Mouse (Mus musculus) midbrain, embryonic 14.5 days (tissue): ENCODE measurements at regions not wholly inside any gene's neighbourhood (a gene's known extent, or its start where the extent isn't known, plus 50 kb on each side); places are given as distances from the start of the nearest gene placed in this dataset.
A peak's percentile ranks its signal among the peaks of the same experiment; 100 is the strongest.

ENCODE experiments used
- ATAC-seq: fragments of 200-750 bp; cut with Nextera tagmentation; 2 replicates; pipeline ENCODE4 v1.8.0; 2017; ENCODE audit warnings: moderate number of reproducible peaks, moderate library complexity; ENCODE audit not compliant: low FRiP score, low TSS enrichment
- DNase-seq: peaks from one replicate; pipeline ENCODE4 v3.0.0-alpha.2; 2015
- H3K27ac ChIP-seq: fragments of 300-500 bp; sonication (generic); replicated peaks from 2 replicates; pipeline ENCODE4 v1.5.1; 2014; ENCODE audit warnings: mild to moderate bottlenecking, low read depth, low read length, moderate library complexity
- H3K27me3 ChIP-seq: fragments of 300-500 bp; sonication (generic); 2 replicates; pipeline ENCODE4 v1.6.1; 2014; ENCODE audit warnings: low read length, control low read depth, mixed read lengths; ENCODE audit not compliant: control insufficient read depth, insufficient read depth
- H3K36me3 ChIP-seq: fragments of 300-500 bp; sonication (generic); 2 replicates; pipeline ENCODE4 v1.6.1; 2014; ENCODE audit warnings: low read length, control low read depth; ENCODE audit not compliant: control insufficient read depth, insufficient read depth
- H3K4me1 ChIP-seq: fragments of 300-500 bp; sonication (generic); 2 replicates; pipeline ENCODE4 v1.6.1; 2014; ENCODE audit warnings: mild to moderate bottlenecking, antibody characterized with exemption, low read length, control low read depth; ENCODE audit not compliant: control insufficient read depth, insufficient read depth
- H3K4me2 ChIP-seq: fragments of 300-500 bp; sonication (generic); 2 replicates; pipeline ENCODE4 v1.6.1; 2014; ENCODE audit warnings: mild to moderate bottlenecking, low read length, moderate library complexity
- H3K4me3 ChIP-seq: fragments of 300-500 bp; sonication (generic); replicated peaks from 2 replicates; pipeline ENCODE4 v1.5.1; 2014; ENCODE audit warnings: low read depth, low read length
- H3K9ac ChIP-seq: fragments of 300-500 bp; sonication (generic); replicated peaks from 2 replicates; pipeline ENCODE4 v1.6.1; 2014; ENCODE audit warnings: mild to moderate bottlenecking, low read length, moderate library complexity
- H3K9me3 ChIP-seq: fragments of 300-500 bp; sonication (generic); 2 replicates; pipeline ENCODE4 v1.6.1; 2016; ENCODE audit warnings: low read length, control low read depth, mixed read lengths; ENCODE audit not compliant: control insufficient read depth
- WGBS: fragments of 180-500 bp; shearing (Covaris S2); extraction: QIAGEN DNeasy Blood & Tissue Kit; methylation state at CpG from one replicate; pipeline ENCODE4 v1.1.7; 2014; 5-methylcytosine and 5-hydroxymethylcytosine counted together

DNA sequence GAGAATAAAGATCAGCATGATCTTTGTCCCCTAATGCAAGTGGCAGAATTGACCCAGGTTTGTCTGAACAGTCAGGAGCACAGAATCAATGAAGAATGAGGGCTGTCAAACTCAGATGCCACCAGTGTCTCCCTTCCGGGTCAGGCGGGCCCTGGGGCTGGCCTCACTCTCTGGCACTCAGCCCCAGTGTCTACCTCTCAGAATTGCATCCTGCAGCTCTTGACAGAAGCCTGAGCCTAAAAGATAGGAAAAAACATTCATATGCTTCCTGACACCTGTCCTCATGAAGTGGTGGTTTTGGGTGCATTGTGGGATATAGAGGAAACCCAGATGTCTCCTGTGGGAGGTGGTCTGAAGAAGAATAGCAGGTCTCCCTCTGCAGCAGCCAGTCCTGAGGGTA is 107.9 kb upstream of the Sfswap start:
- WGBS = 78% methylated on average over 2 of the region's 2 CpGs
- no peaks in the 10 kb centered on the region for H3K36me3 ChIP-seq
- no peak overlapping the region for H3K9ac ChIP-seq
- H3K4me2 ChIP-seq = no peak overlapping the region
- H3K4me3 ChIP-seq = no peak overlapping the region
- H3K4me1 ChIP-seq = no peaks in the 10 kb centered on the region
- DNase-seq = no peak
- H3K9me3 ChIP-seq = no peaks in the 10 kb centered on the region
- no peak for ATAC-seq
- H3K27ac ChIP-seq = no peak overlapping the region
- no peaks in the 10 kb centered on the region for H3K27me3 ChIP-seq

DNA sequence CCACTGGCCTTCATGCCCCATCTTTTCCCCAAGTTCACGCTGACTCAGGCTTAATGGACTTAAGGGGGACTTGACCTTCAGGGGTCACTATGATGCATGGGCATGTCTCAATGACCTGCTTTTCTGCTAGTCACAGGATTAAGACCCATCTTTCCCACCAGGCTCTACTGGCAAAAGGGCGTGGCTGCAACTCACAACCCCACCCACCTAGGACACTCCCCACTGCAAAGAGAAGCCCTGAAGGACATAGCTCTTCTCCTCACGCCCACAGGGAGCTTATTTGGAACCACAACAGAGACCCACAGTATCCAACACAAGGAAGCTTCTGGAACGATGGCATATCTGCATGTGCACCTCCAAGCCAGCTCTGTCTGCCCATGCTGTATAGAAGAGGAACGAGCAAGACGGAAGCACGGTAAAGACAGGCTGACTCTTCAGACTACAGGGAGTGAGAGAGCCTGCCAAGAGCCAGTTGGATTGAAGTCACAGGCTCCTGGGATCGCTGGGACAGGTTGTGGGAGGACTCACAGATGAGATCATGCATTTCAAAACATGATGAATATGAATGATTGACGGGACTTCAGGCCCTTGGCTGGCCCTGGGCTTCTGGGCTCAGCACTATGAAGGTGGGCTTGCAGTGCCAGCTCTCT is 107.3 kb upstream of the Sfswap start:
- Histone ChIP-seq H3K9me3 (no peaks in the 10 kb centered on the region), H3K4me3 (no peak overlapping the region), H3K36me3 (no peaks in the 10 kb centered on the region), H3K4me2 (no peak overlapping the region), H3K9ac (no peak overlapping the region), H3K27ac (no peak overlapping the region), H3K4me1 (no peaks in the 10 kb centered on the region), H3K27me3 (no peaks in the 10 kb centered on the region)
- WGBS = 74% methylated on average over 9 of the region's 9 CpGs
- DNase-seq = no peak
- ATAC-seq = no peak

DNA sequence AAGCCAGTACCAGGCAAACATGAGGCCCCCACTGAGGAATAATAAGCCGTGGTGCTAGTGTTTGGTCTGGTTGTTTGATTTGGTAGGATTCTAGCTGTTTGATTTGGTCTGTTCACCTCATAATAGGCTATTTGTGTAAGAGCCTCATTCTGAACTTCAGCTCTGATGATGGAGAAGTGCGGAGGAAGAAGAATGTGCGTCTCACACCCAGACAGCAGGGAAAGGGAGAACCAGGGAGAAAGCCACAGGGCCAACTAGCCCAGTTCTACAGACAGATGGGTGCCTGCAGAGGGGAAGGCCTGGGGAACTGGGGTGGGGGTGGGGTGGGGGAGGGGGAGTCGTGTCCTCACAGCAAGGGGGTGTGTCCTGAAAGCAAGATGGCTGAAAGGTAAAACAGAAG is 106.6 kb upstream of the Sfswap start:
- H3K9me3 ChIP-seq = no peaks in the 10 kb centered on the region
- ATAC-seq (no peak), DNase-seq (no peak)
- H3K36me3 ChIP-seq = no peaks in the 10 kb centered on the region
- no peak overlapping the region for H3K9ac ChIP-seq
- H3K27me3 ChIP-seq = no peaks in the 10 kb centered on the region
- WGBS = 59% methylated on average over 4 of the region's 4 CpGs
- H3K4me1 ChIP-seq = no peaks in the 10 kb centered on the region
- H3K4me2 ChIP-seq = no peak overlapping the region
- no peak overlapping the region for H3K4me3 ChIP-seq
- no peak overlapping the region for H3K27ac ChIP-seq

DNA sequence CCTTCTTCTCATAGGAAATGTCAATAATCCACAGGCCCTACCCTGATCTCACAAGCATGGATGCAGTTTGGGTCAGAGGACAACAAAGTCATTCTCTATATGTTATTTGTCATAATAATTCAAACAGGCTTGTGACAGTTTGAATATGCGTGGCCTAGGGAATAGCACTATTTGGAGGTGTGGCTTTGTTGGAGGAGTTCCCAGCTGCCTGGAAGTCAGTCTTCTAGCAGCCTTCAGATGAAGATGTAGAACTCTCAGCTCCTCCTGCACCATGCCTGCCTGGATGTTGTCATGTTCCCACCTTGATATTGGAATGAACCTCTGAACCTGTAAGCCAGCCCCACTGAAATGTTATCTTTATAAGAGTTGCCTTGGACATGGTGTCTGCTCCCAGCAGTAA is 103.7 kb upstream of the Sfswap start:
- Histone ChIP-seq H3K27ac (no peak overlapping the region), H3K9me3 (no peaks in the 10 kb centered on the region), H3K36me3 (no peaks in the 10 kb centered on the region), H3K27me3 (no peaks in the 10 kb centered on the region), H3K4me3 (no peak overlapping the region), H3K4me2 (no peak overlapping the region), H3K4me1 (no peaks in the 10 kb centered on the region), H3K9ac (no peak overlapping the region)
- 93% methylated on average over 1 of the region's 1 CpGs for WGBS
- no peak for ATAC-seq
- no peak for DNase-seq

DNA sequence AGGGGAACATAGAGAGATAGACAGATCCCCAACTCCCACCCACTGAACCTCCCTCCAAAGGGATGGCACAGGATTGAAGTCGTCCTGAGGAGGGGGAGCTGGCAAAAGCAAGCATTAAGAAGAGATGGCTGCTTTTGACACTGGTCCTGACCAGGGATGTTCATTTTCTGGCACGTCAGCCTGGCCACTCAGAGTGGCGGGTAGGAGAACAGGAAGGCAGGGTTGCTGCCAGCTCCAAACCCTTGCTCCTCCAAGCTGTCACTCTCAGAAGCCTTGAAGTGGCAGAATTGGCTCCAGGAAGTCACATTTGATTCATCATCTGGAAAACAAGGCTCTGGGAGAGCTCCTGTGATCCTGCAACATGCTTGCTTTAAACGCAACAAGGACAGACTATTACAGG is 94.8 kb upstream of the Sfswap start:
- H3K4me1 ChIP-seq = no peaks in the 10 kb centered on the region
- no peak overlapping the region for H3K27ac ChIP-seq
- no peak overlapping the region for H3K9ac ChIP-seq
- no peaks in the 10 kb centered on the region for H3K27me3 ChIP-seq
- H3K9me3 ChIP-seq = no peaks in the 10 kb centered on the region
- H3K4me2 ChIP-seq = no peak overlapping the region
- H3K36me3 ChIP-seq = no peaks in the 10 kb centered on the region
- WGBS = 74% methylated on average over 4 of the region's 4 CpGs
- no peak overlapping the region for H3K4me3 ChIP-seq
- ATAC-seq (no peak), DNase-seq (no peak)

DNA sequence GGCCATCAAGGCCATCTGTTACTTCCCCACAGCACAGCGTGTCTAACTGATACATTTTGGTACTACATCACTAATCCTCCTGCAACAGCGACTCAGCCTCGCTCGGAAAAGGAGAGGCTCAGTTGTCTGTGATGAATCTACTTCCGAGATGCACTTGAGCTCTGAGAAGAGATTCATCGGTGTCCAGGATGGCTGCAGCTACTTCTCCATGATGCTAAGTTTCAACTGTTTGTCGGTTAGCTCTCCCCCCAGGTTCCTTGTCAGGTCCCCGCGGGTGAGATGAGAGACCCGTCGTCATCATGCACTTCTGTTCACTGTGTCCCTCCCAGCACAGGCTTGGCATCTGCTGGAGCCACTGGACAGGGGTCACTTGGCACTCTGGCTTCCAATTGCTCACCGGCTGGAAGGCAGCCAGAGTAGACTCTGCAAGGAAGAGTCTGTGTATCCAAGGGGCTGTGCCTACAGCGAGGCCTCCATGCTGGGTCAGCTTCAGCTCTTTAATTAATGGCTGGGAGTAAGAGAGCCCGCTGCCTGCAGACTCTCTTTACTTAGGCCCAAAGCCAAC is 91.5 kb upstream of the Sfswap start:
- Histone ChIP-seq H3K4me2 (no peak overlapping the region), H3K27me3 (no peaks in the 10 kb centered on the region), H3K9ac (no peak overlapping the region), H3K27ac (no peak overlapping the region), H3K4me3 (no peak overlapping the region), H3K9me3 (no peaks in the 10 kb centered on the region), H3K4me1 (no peaks in the 10 kb centered on the region), H3K36me3 (no peaks in the 10 kb centered on the region)
- 73% methylated on average over 14 of the region's 14 CpGs for WGBS
- no peak for ATAC-seq
- DNase-seq = peak; percentile 40

DNA sequence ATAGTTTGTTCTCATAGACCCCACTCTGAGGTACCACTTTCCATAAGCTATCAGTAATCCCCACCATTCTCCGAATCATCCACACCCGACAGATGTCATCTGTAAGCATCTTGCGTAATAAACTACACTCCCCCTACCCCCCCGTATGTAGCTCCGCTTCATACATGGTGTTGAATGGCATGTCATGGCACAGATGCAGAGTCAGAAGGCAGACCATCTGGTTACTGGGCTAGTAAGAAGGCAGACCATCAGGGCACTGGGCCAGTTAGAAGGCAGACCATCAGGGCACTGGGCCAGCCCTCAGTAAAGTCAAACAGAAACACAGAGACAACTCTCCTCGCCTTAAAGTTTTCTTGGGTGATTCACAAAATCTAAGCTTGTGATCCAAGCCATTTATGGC is 88.9 kb upstream of the Sfswap start:
- H3K4me2 ChIP-seq = no peak overlapping the region
- H3K9me3 ChIP-seq = no peaks in the 10 kb centered on the region
- no peaks in the 10 kb centered on the region for H3K4me1 ChIP-seq
- H3K27ac ChIP-seq = no peak overlapping the region
- H3K9ac ChIP-seq = no peak overlapping the region
- 95% methylated on average over 6 of the region's 6 CpGs for WGBS
- no peak for DNase-seq
- H3K36me3 ChIP-seq = no peaks in the 10 kb centered on the region
- H3K27me3 ChIP-seq = no peaks in the 10 kb centered on the region
- ATAC-seq = no peak
- no peak overlapping the region for H3K4me3 ChIP-seq

DNA sequence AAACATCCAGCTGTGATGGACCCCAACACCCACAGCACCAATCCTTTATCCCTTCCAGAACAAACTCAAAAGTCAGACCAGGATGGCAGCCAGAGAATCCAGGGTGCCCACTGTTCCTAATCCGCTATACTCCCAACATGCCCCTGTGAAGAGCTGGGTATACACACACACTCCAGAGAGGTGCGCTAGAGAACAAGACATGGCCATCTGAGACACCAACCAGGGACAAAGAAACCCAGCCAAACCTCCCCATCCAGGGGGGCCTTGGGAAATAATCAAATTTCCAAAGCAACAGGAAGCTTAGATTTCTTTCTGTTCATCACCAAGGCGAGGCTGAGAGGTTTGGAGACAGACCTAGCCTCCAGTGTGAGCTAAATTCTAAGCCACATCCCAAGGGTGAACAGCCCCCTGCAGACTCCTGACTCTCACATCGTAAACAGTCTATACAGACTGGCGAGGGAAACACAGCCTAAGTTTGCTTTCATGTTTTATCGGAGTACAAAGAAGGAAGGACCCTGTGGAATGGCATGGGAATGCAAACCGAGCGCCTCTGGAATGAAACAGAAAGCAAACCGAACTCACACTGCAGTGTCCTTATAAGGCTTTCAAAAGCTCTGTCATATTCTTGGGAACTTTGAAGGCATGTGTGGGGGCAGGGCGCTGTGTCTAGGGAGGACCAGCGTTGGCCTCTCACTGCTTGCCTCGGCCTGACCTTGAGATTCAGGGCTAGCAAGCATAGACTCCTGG is 85.9 kb upstream of the Sfswap start:
- no peak overlapping the region for H3K4me2 ChIP-seq
- no peak overlapping the region for H3K27ac ChIP-seq
- H3K9me3 ChIP-seq = no peaks in the 10 kb centered on the region
- 53% methylated on average over 12 of the region's 12 CpGs for WGBS
- no peaks in the 10 kb centered on the region for H3K36me3 ChIP-seq
- H3K4me3 ChIP-seq = no peak overlapping the region
- no peaks in the 10 kb centered on the region for H3K4me1 ChIP-seq
- H3K27me3 ChIP-seq = no peaks in the 10 kb centered on the region
- ATAC-seq (no peak), DNase-seq (no peak)
- no peak overlapping the region for H3K9ac ChIP-seq

DNA sequence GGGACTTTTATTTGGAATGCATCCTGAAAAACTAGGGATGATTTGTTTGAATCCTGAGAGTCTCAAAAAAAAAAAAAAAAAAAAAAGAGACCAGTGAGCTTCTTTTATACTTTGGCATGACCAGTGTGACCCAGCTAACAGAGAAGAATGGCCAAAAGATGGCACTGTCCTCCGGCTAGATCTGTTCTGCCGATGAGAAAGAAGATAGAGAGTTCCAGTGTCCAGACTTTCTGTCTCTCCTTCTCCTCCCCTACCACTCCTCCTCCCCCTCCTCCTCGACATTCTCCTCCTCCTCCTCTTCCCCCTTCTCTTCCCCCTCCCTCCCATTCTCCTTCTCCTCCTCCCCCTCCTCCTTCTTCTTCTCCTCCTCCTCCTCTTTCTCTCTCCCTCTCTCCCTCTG is 84.6 kb upstream of the Sfswap start:
- Histone ChIP-seq H3K4me3 (no peak overlapping the region), H3K9me3 (no peaks in the 10 kb centered on the region), H3K4me1 (no peaks in the 10 kb centered on the region), H3K36me3 (no peaks in the 10 kb centered on the region), H3K27ac (no peak overlapping the region), H3K4me2 (no peak overlapping the region), H3K9ac (no peak overlapping the region), H3K27me3 (no peaks in the 10 kb centered on the region)
- DNase-seq (peak; percentile 48), ATAC-seq (no peak)
- WGBS = 29% methylated on average over 3 of the region's 3 CpGs
